Mouse (Mus musculus): Measurements from ENCODE around the gene Gm7879.
A peak's percentile ranks its signal among the peaks of the same experiment; 100 is the strongest.

The Gm7879 gene

DNA sequence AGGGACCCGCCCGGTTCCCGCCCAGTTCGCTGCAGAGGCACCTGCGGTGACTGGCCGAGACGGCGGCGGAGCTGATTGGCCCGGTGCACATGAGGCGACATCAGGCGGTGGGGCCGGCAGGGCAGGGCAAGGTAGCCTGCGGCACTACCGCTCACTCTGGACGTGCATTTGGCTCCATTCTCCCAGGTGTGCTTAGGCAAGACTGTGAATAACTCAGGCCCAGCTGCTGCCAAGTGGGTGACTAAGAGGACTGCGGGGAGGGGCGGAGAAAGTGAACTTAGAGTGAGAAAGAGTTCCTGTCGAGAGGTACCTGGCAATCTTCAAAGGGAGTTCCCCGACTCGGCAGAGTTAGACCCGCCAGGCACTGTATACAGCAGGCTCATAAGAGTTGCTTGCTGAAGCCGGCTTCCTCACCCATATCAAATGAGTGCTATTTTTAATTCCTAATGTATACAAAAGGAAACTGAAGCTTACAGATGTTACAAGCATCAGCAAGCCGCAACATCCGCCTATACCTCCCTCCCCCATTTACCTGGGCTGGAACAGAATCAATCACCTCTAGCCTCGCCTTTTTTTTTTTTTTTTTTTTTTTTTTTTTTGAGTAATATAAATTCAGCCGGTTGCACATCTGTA, 35.3 kb downstream of the Gm7879 start:
- DNase-seq (ENCODE audit: low read depth, low spot score): peak; percentile 13

- DNase-seq (ENCODE audit: low read depth, low spot score): peak; percentile 11
Observed at GRCm38 (mm10) chr5:43948748-43949275, 35.9 kb downstream of the Gm7879 start.

GRCm38 (mm10) chr5:43953241-43953640, 40.3 kb downstream of the Gm7879 start:
- no peak for DNase-seq (ENCODE audit: low read depth, low spot score)

DNA sequence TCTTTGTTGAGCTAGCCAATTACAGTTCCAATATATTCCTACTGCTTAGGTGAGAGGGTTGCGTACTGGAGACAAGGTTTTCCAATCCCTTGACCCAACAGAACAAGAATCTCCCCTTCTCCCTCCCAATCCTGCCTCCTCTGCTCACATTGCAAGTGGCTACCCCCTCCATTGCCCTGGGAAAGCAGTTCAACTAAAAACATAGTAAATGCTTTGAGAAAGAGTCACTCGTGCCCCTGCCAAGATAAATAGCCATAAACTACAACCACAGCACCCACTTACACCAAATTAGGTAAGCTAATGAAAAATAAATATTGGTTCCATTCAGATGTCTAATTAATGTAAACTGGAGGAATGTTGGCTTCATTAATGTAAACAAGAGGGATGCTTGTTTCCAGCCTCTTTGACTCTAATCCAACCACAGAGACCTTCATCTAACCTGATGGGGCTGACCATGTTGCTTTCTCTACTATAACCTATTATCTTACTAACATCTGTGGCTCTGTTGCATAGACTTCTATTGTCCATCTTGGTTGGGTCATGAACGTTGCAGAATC, 47.0 kb downstream of the Gm7879 start:
- no peak for DNase-seq (ENCODE audit: low read depth, low spot score)

DNA sequence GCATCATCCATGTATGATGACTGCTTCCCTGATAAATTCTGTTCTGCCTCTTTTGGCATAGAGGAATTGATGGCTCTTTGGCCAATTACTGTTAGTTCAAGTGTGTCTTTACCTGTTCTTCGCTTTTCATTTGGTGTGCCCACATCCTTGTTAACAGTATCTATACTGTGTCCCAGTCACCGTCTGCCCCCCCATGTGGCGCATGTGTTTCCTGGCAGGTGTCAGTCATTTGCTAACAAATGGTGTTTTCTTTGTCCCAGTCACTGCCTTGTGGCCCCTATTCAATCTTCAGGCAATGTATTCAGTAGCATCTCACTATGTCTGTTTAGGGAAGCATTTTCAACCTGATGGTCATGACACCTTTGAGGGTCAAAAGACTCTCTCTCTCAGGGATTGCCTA, 48.1 kb downstream of the Gm7879 start:
- no peak for DNase-seq (ENCODE audit: low read depth, low spot score)
